Mouse (Mus musculus) layer of hippocampus, adult 9-11 months (tissue): Measurements from ENCODE around the gene Chrnd.

Experiments used
- DNase-seq: peaks from one replicate; pipeline ENCODE4 v3.0.0; 2022

Chrnd gene

GRCm38 (mm10) chr1:87190429-87190828, at the start of gene Chrnd:
TSS of gene Chrnd (plus strand) at chr1:87190607.
- DNase-seq = no peak

GRCm38 (mm10) chr1:87141550-87141949, 48.9 kb upstream of the Chrnd start:
- no peak for DNase-seq

GRCm38 (mm10) chr1:87142456-87142855, 48.0 kb upstream of the Chrnd start:
- no peak for DNase-seq

- no peak for DNase-seq
These were observed 47.3 kb upstream of the Chrnd start for GRCm38 (mm10) chr1:87143141-87143540.

- no peak for DNase-seq
These were observed 41.0 kb upstream of the Chrnd start for GRCm38 (mm10) chr1:87149422-87149821.

GRCm38 (mm10) chr1:87151286-87151685, 39.1 kb upstream of the Chrnd start:
- no peak for DNase-seq

GRCm38 (mm10) chr1:87153776-87154500, 36.5 kb upstream of the Chrnd start:
- DNase-seq = no peak

- DNase-seq = no peak
These were observed 35.8 kb upstream of the Chrnd start for GRCm38 (mm10) chr1:87154501-87155120.

GRCm38 (mm10) chr1:87155531-87156198, 34.7 kb upstream of the Chrnd start:
- no peak for DNase-seq

GRCm38 (mm10) chr1:87156199-87156587, 34.2 kb upstream of the Chrnd start, which contains the start of gene Ecel1:
TSS of gene Ecel1 (minus strand) at chr1:87156521.
- DNase-seq = no peak

GRCm38 (mm10) chr1:87159396-87159795, 31.0 kb upstream of the Chrnd start:
- no peak for DNase-seq

- DNase-seq = no peak
These were observed 26.1 kb upstream of the Chrnd start for GRCm38 (mm10) chr1:87164164-87164795.

GRCm38 (mm10) chr1:87164796-87165184, 25.6 kb upstream of the Chrnd start:
- no peak for DNase-seq

- no peak for DNase-seq
These were observed 19.9 kb upstream of the Chrnd start for GRCm38 (mm10) chr1:87170458-87170857.

- DNase-seq = no peak
These were observed 19.1 kb upstream of the Chrnd start for GRCm38 (mm10) chr1:87171312-87171711.

GRCm38 (mm10) chr1:87172316-87172715, 18.1 kb upstream of the Chrnd start:
- no peak for DNase-seq

- DNase-seq = peak; percentile 37
These were observed 16.1 kb upstream of the Chrnd start for GRCm38 (mm10) chr1:87174006-87174955.

- DNase-seq = peak; percentile 60
These were observed 14.5 kb upstream of the Chrnd start for GRCm38 (mm10) chr1:87175852-87176292.

- no peak for DNase-seq
These were observed 9.5 kb upstream of the Chrnd start for GRCm38 (mm10) chr1:87180896-87181295.

- no peak for DNase-seq
These were observed 7.4 kb upstream of the Chrnd start, which contains the start of gene Prss56 for GRCm38 (mm10) chr1:87183013-87183412. TSS of gene Prss56 (plus strand) at chr1:87183313.

- no peak for DNase-seq
These were observed 6.2 kb upstream of the Chrnd start for GRCm38 (mm10) chr1:87183998-87184750.
